Mouse (Mus musculus) monocyte, adult 59 days (primary cell): ENCODE results near the gene Rhof. TPM values are rescaled to one million over a fixed set of nuclear protein-coding genes. Genes with fewer than 3 reads are reported as not detected.

ENCODE experiments used
- total RNA-seq, 2 experiments: library from RNA; stranded (reverse); gene quantifications; one replicate each; pipeline ENCODE4 v1.2.4; 2023

Gene Rhof
- 10 to 100 TPM; 11.9 to 16.5 TPM for total RNA-seq

GRCm38 (mm10) chr5:123132308-123133071 lies at the start of gene Rhof:
Gene Rhof (minus strand): TSS chr5:123132692.

GRCm38 (mm10) chr5:123169284-123169683 lies 36.8 kb upstream of the Rhof start, which contains the start of gene Psmd9:
Gene Psmd9 (plus strand): TSS chr5:123169413.

GRCm38 (mm10) chr5:123142161-123143157 lies 10.0 kb upstream of the Rhof start, which contains the start of gene Setd1b:
Gene Setd1b (plus strand): TSS chr5:123142193.

GRCm38 (mm10) chr5:123068115-123068514 lies 64.4 kb downstream of the Rhof start, which contains the start of gene Tmem120b:
Gene Tmem120b (plus strand): TSS chr5:123068415.

Other genes starting within 250 kb of the Rhof start
- gene Kdm2b, start 142.9 kb downstream of the Rhof start, total RNA-seq = 10 to 100 TPM; 37.1 to 40.2 TPM
- 10 to 100 TPM; 54.3 to 63.3 TPM for gene Orai1, start 117.6 kb downstream of the Rhof start, total RNA-seq
- not detected for gene Morn3, start 85.7 kb downstream of the Rhof start, total RNA-seq
- gene Tmem120b, start 64.3 kb downstream of the Rhof start, total RNA-seq = 1 to 10 TPM; 3.9 to 4.1 TPM
- 10 to 100 TPM; 67.5 to 74.0 TPM for gene Setd1b, start 9.5 kb upstream of the Rhof start, total RNA-seq
- 10 to 100 TPM; 16.8 to 20.4 TPM for gene Psmd9, start 36.7 kb upstream of the Rhof start, total RNA-seq
- not detected for gene Hpd, start 50.0 kb upstream of the Rhof start, total RNA-seq
- under 1 TPM in 1 of 2 experiments, not detected in 1; 0.39 TPM for gene Wdr66, start 119.4 kb upstream of the Rhof start, total RNA-seq
- under 1 TPM; 0.66 to 0.79 TPM for gene Bcl7a, start 211.1 kb upstream of the Rhof start, total RNA-seq